Mouse (Mus musculus) heart, adult 18-20 months (tissue): ENCODE measurements around the gene Lyzl6. TPM values are rescaled to one million over a fixed set of nuclear protein-coding genes. Genes with fewer than 3 reads are reported as not detected.

ENCODE experiments used
- DNase-seq, 2 experiments: peaks; one replicate each; pipeline ENCODE4 v3.0.0; 2021 to 2022; ENCODE audit warnings: mixed read lengths in 1 of 2
- long read RNA-seq, 2 experiments: library from polyadenylated mRNA; stranded (forward); transcript quantifications; one replicate each; pipeline ENCODE4 v2.0.0; 2021
- total RNA-seq, 2 experiments: library from RNA; stranded (reverse); gene quantifications; 2 replicates each; pipeline ENCODE4 v1.2.3; 2021

Lyzl6 gene
- not detected for total RNA-seq
- long read RNA-seq, experiment 1: 0 reads
- long read RNA-seq, experiment 2: 0 reads

GRCm38 (mm10) chr11:103638790-103639189 is at the start of gene Lyzl6:
Gene Lyzl6 (minus strand): TSS chr11:103638890.
- no peak for DNase-seq

GRCm38 (mm10) chr11:103686706-103687105 is 48.0 kb upstream of the Lyzl6 start:
- DNase-seq: no peak

GRCm38 (mm10) chr11:103685261-103685736 is 46.6 kb upstream of the Lyzl6 start:
- no peak for DNase-seq

- no peak for DNase-seq
Measured at GRCm38 (mm10) chr11:103683667-103684334, 45.1 kb upstream of the Lyzl6 start.

- peak; percentile 44 to 59 for DNase-seq
Measured at GRCm38 (mm10) chr11:103677042-103677441, 38.4 kb upstream of the Lyzl6 start.

GRCm38 (mm10) chr11:103675556-103675955 is 36.9 kb upstream of the Lyzl6 start:
- DNase-seq: peak; percentile 25 to 68

GRCm38 (mm10) chr11:103666907-103667426 is 28.3 kb upstream of the Lyzl6 start:
- DNase-seq: no peak

- no peak for DNase-seq
Measured at GRCm38 (mm10) chr11:103666181-103666906, 27.7 kb upstream of the Lyzl6 start.

- no peak for DNase-seq
Measured at GRCm38 (mm10) chr11:103665695-103666094, 27.0 kb upstream of the Lyzl6 start.

GRCm38 (mm10) chr11:103663119-103663518 is 24.4 kb upstream of the Lyzl6 start:
- no peak for DNase-seq

GRCm38 (mm10) chr11:103662546-103662945 is 23.9 kb upstream of the Lyzl6 start:
- no peak for DNase-seq

GRCm38 (mm10) chr11:103661863-103662262 is 23.2 kb upstream of the Lyzl6 start:
- no peak for DNase-seq

- no peak for DNase-seq
Measured at GRCm38 (mm10) chr11:103658189-103658588, 19.5 kb upstream of the Lyzl6 start.

- peak; percentile 12 to 44 for DNase-seq
Measured at GRCm38 (mm10) chr11:103656520-103656919, 17.8 kb upstream of the Lyzl6 start.

GRCm38 (mm10) chr11:103653359-103653965 is 14.8 kb upstream of the Lyzl6 start:
- no peak for DNase-seq

- DNase-seq: no peak
Measured at GRCm38 (mm10) chr11:103651426-103651825, 12.7 kb upstream of the Lyzl6 start.

GRCm38 (mm10) chr11:103649983-103650493 is 11.3 kb upstream of the Lyzl6 start:
- DNase-seq: no peak

GRCm38 (mm10) chr11:103649301-103649982 is 10.8 kb upstream of the Lyzl6 start, which contains the start of gene Rprml:
Gene Rprml (plus strand): TSS chr11:103649570.
- peak in 1 of 2 experiments; percentile 4 for DNase-seq

- DNase-seq: no peak
Measured at GRCm38 (mm10) chr11:103648656-103649055, 10.0 kb upstream of the Lyzl6 start.

- DNase-seq: no peak
Measured at GRCm38 (mm10) chr11:103647921-103648620, 9.4 kb upstream of the Lyzl6 start.

GRCm38 (mm10) chr11:103646301-103646700 is 7.6 kb upstream of the Lyzl6 start:
- DNase-seq: peak in 1 of 2 experiments; percentile 22
